Mouse (Mus musculus) cerebellum, adult 18-20 months (tissue): ENCODE data around the gene Hist1h4m.
"Not testable (repeated sequence)": the region's sequence is repeated elsewhere in the genome, so short reads cannot be mapped to it uniquely, and the experiment has no call there.

Experiments used
- DNase-seq, 2 experiments: peaks; one replicate each; pipeline ENCODE4 v3.0.0; 2021

The Hist1h4m gene

GRCm38 (mm10) chr13:21811539-21811938 lies at the start of gene Hist1h4m:
Hist1h4m (plus strand) TSS chr13:21811746.
- peak in 1 of 2 experiments; percentile 24 for DNase-seq

GRCm38 (mm10) chr13:21778814-21779766 lies 32.5 kb upstream of the Hist1h4m start:
- DNase-seq = peak; percentile 63 to 65

GRCm38 (mm10) chr13:21779767-21780731 lies 31.5 kb upstream of the Hist1h4m start, which contains the start of gene Hist1h1b:
Hist1h1b (minus strand) TSS chr13:21780625.
- peak; percentile 79 to 81 for DNase-seq

- no peak for DNase-seq
Measured at GRCm38 (mm10) chr13:21781021-21781555, 30.5 kb upstream of the Hist1h4m start.

- no peak for DNase-seq
Measured at GRCm38 (mm10) chr13:21781639-21782038, 29.9 kb upstream of the Hist1h4m start.

- DNase-seq = peak in 1 of 2 experiments; percentile 40
Measured at GRCm38 (mm10) chr13:21782361-21783254, 28.9 kb upstream of the Hist1h4m start.

- peak; percentile 61 to 65 for DNase-seq
Measured at GRCm38 (mm10) chr13:21783255-21783617, 28.3 kb upstream of the Hist1h4m start, which contains the start of gene Hist1h3i. Hist1h3i (minus strand) TSS chr13:21783370.

GRCm38 (mm10) chr13:21783734-21784161 lies 27.8 kb upstream of the Hist1h4m start:
- DNase-seq = peak in 1 of 2 experiments; percentile 17

GRCm38 (mm10) chr13:21784311-21784710 lies 27.2 kb upstream of the Hist1h4m start:
- DNase-seq = no peak

GRCm38 (mm10) chr13:21786189-21786898 lies 25.2 kb upstream of the Hist1h4m start:
- no peak for DNase-seq

GRCm38 (mm10) chr13:21786899-21787629 lies 24.5 kb upstream of the Hist1h4m start, which contains the start of the genes Hist1h2an and Hist1h2bp:
Hist1h2an (minus strand) TSS chr13:21787218.
Hist1h2bp (plus strand) TSS chr13:21787461.
- peak; percentile 84 to 86 for DNase-seq

GRCm38 (mm10) chr13:21787760-21788593 lies 23.6 kb upstream of the Hist1h4m start:
- DNase-seq = peak in 1 of 2 experiments; percentile 15

GRCm38 (mm10) chr13:21789925-21790324 lies 21.6 kb upstream of the Hist1h4m start:
- DNase-seq = no peak

- no peak for DNase-seq
Measured at GRCm38 (mm10) chr13:21790601-21791283, 20.8 kb upstream of the Hist1h4m start.

- DNase-seq = no peak
Measured at GRCm38 (mm10) chr13:21795584-21795983, 16.0 kb upstream of the Hist1h4m start.

- DNase-seq = not testable (repeated sequence)
Measured at GRCm38 (mm10) chr13:21797163-21797562, 14.4 kb upstream of the Hist1h4m start.

- DNase-seq = not testable (repeated sequence)
Measured at GRCm38 (mm10) chr13:21803058-21803457, 8.5 kb upstream of the Hist1h4m start.

GRCm38 (mm10) chr13:21810073-21810472 lies 1.5 kb upstream of the Hist1h4m start, which contains the start of the genes Hist1h2bq and Hist1h2ao:
Hist1h2bq (minus strand) TSS chr13:21810197.
Hist1h2ao (plus strand) TSS chr13:21810465.
- not testable (repeated sequence) for DNase-seq
